Mouse (Mus musculus): Measurements from ENCODE around the gene Pmp22. TPM values are rescaled to one million over a fixed set of nuclear protein-coding genes. Genes with fewer than 3 reads are reported as not detected.

The Pmp22 gene
- 31.1 and 32.5 TPM in 2 replicates for polyA plus RNA-seq (2012; rRNA removed)

DNA sequence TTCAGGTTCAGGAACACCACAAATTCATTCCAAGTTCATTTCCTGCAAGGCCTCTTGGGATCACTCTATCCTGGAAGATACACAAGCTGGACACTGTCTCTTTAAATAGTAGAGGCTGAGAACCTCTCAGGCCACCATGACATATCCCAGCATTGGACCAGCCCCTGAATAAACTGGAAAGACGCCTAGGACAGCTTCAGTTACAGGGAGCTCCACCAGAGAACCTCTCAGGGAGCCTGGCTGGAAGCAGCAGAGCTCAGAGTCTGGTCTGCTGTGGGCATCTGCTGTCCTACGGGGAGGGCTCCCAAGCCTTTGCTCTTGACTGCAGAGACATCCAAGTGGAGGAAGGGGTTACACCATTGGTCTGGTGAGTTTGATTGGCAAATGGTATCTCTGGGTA is at the start of gene Pmp22:
Pmp22 (plus strand) TSS at position 199 of the 400 bp plus-strand sequence.
- H3K27me3 ChIP-seq (replicated peaks; ENCODE audit: control insufficient read depth, insufficient read depth, low read length): no peaks in the 10 kb centered on the region
- H3K4me1 ChIP-seq (ENCODE audit: control insufficient read depth, insufficient read depth, low read length): peaks cover 11% of the 10 kb centered on the region; the same call in 1 of the 2 replicates
- H3K27ac ChIP-seq (ENCODE audit: insufficient read depth, low read depth, low read length): no peak within 1 kb of the TSS
- TF ChIP-seq CTCF (conservative IDR thresholded peaks at IDR 0.05; ENCODE audit: insufficient read depth, insufficient read length, low read depth, low read length) (no peak), POLR2A (IDR thresholded peaks at IDR 0.05; ENCODE audit: low read depth, low read length) (no peak)
- 77% methylated on average over 2 of the region's 2 CpGs for WGBS
- no peaks in the 10 kb centered on the region for H3K36me3 ChIP-seq (ENCODE audit: control insufficient read depth, insufficient read depth, low read length)
- no peak for DNase-seq
- no peak within 1 kb of the TSS for H3K4me3 ChIP-seq (ENCODE audit: insufficient read depth, low read depth, low read length)

DNA sequence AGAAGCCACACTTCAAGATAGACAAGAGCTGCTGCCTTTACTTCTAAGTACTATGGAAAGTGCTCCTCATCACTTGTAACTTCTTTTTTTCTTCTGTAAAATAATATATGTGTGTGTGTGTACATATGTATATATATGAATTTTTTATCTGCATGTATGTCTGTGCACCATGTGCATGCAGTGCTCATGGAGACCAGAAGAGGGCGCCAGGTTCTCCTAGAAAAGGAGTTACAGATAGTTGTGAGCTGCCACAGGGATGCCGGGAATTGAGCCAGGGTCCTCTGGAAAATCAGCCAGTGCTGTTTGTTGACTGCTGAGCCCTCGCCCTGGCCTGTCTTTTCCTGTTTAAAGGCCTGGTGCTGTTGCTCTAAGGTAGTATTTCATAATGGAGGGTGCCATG is 44.2 kb upstream of the Pmp22 start:
- no peak for DNase-seq
- H3K4me1 ChIP-seq (ENCODE audit: control insufficient read depth, insufficient read depth, low read length): no peaks in the 10 kb centered on the region
- H3K27ac ChIP-seq (ENCODE audit: insufficient read depth, low read depth, low read length): no peak overlapping the region
- no peaks in the 10 kb centered on the region for H3K36me3 ChIP-seq (ENCODE audit: control insufficient read depth, insufficient read depth, low read length)
- no peak overlapping the region for H3K4me3 ChIP-seq (ENCODE audit: insufficient read depth, low read depth, low read length)
- TF ChIP-seq POLR2A (IDR thresholded peaks at IDR 0.05; ENCODE audit: low read depth, low read length) (no peak), CTCF (conservative IDR thresholded peaks at IDR 0.05; ENCODE audit: insufficient read depth, insufficient read length, low read depth, low read length) (no peak)
- no peaks in the 10 kb centered on the region for H3K27me3 ChIP-seq (replicated peaks; ENCODE audit: control insufficient read depth, insufficient read depth, low read length)
- 84% methylated on average over 3 of the region's 3 CpGs for WGBS

DNA sequence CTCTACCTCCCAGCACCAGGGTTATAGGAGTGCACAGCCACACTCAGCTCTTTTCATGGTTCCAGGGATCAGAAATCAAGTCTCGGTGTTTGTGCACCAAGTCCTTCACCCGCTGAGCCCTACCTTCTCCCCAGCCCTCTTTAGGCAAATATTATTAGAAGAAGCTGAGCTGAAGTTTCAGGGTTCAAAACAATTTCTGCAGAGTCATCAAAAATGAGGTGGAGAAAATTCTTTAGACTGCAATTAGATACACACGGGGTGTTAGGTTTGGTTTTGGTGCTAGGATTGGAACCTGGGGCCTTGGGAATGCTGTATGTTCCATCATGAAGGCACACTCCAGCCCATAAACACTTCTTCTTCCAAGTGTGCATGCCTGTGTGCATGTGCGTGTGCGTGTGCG is 40.1 kb upstream of the Pmp22 start:
- 82% methylated on average over 6 of the region's 6 CpGs for WGBS
- no peak overlapping the region for H3K4me3 ChIP-seq (ENCODE audit: insufficient read depth, low read depth, low read length)
- no peaks in the 10 kb centered on the region for H3K4me1 ChIP-seq (ENCODE audit: control insufficient read depth, insufficient read depth, low read length)
- no peak overlapping the region for H3K27ac ChIP-seq (ENCODE audit: insufficient read depth, low read depth, low read length)
- H3K36me3 ChIP-seq (ENCODE audit: control insufficient read depth, insufficient read depth, low read length): no peaks in the 10 kb centered on the region
- TF ChIP-seq POLR2A (IDR thresholded peaks at IDR 0.05; ENCODE audit: low read depth, low read length): no peak
- no peak for TF ChIP-seq CTCF (conservative IDR thresholded peaks at IDR 0.05; ENCODE audit: insufficient read depth, insufficient read length, low read depth, low read length)
- no peak for DNase-seq
- H3K27me3 ChIP-seq (replicated peaks; ENCODE audit: control insufficient read depth, insufficient read depth, low read length): no peaks in the 10 kb centered on the region

DNA sequence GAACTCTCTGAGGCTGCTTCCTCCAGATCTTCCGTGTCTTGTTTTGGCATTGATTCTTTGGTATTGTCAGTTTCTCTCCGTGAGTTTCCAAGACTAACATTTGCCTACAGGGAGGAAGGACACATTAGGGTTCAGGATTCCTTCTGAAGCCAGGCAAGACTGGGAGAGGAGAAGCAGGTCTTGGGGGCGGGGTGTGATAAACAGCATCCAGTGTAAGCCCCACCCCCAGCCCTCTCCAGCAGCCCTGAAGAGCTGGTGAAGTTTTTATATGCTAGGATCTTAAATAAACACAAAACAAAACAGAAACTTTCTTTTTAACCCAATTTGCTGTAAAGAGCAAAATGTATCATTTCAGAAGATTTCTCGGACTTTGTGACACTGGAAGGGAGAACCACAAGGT is 38.6 kb upstream of the Pmp22 start:
- no peak overlapping the region for H3K27ac ChIP-seq (ENCODE audit: insufficient read depth, low read depth, low read length)
- no peaks in the 10 kb centered on the region for H3K4me1 ChIP-seq (ENCODE audit: control insufficient read depth, insufficient read depth, low read length)
- DNase-seq: no peak
- TF ChIP-seq CTCF (conservative IDR thresholded peaks at IDR 0.05; ENCODE audit: insufficient read depth, insufficient read length, low read depth, low read length) (no peak), POLR2A (IDR thresholded peaks at IDR 0.05; ENCODE audit: low read depth, low read length) (no peak)
- no peaks in the 10 kb centered on the region for H3K36me3 ChIP-seq (ENCODE audit: control insufficient read depth, insufficient read depth, low read length)
- no peaks in the 10 kb centered on the region for H3K27me3 ChIP-seq (replicated peaks; ENCODE audit: control insufficient read depth, insufficient read depth, low read length)
- no peak overlapping the region for H3K4me3 ChIP-seq (ENCODE audit: insufficient read depth, low read depth, low read length)
- WGBS: 47% methylated on average over 4 of the region's 4 CpGs

DNA sequence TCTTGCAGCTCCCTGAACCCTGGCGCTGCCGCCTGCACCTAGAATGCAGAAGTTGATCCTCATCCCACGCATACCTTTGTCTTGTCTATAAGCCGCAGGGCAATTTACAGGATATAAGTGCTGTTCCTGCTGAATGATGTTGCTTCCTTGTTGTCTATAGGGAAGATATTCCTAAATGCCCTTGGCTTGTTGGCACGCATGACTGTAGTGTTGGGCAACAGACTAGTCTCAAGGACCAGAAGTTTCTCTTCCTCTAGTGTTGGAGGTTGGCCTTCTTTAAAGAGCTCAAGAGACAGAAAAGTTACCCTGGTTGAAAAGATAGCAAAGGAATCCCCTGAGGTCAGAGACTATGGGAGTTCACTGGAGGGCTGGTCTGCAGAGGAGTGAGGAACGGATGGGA is 37.8 kb upstream of the Pmp22 start:
- Histone ChIP-seq H3K27me3 (replicated peaks; ENCODE audit: control insufficient read depth, insufficient read depth, low read length) (no peaks in the 10 kb centered on the region), H3K27ac (ENCODE audit: insufficient read depth, low read depth, low read length) (no peak overlapping the region), H3K36me3 (ENCODE audit: control insufficient read depth, insufficient read depth, low read length) (no peaks in the 10 kb centered on the region), H3K4me1 (ENCODE audit: control insufficient read depth, insufficient read depth, low read length) (no peaks in the 10 kb centered on the region), H3K4me3 (ENCODE audit: insufficient read depth, low read depth, low read length) (no peak overlapping the region)
- no peak for DNase-seq
- WGBS: 89% methylated on average over 6 of the region's 6 CpGs
- TF ChIP-seq POLR2A (IDR thresholded peaks at IDR 0.05; ENCODE audit: low read depth, low read length) (no peak), CTCF (conservative IDR thresholded peaks at IDR 0.05; ENCODE audit: insufficient read depth, insufficient read length, low read depth, low read length) (no peak)

DNA sequence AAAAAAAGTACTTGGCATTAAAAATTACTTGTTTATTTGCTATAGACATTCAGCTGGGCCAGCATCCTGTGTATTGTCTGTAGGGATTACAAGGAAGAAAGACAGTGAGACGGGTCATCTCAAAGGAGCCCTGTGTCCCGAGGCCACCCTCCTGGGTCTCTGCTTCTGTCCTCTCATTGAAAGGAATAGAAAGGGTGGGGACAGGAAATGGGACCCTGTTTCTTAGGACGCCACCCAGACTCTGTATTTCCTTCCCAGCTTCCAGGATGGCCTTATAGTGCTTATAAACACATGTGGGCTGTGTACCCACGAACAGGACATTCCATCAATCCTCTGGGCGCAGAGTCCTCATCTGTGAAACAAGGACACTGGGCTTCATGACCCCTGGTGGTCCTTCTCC is 36.5 kb upstream of the Pmp22 start:
- H3K27me3 ChIP-seq (replicated peaks; ENCODE audit: control insufficient read depth, insufficient read depth, low read length): no peaks in the 10 kb centered on the region
- no peak for DNase-seq
- 63% methylated on average over 5 of the region's 5 CpGs for WGBS
- TF ChIP-seq CTCF (conservative IDR thresholded peaks at IDR 0.05; ENCODE audit: insufficient read depth, insufficient read length, low read depth, low read length) (no peak), POLR2A (IDR thresholded peaks at IDR 0.05; ENCODE audit: low read depth, low read length) (no peak)
- no peaks in the 10 kb centered on the region for H3K4me1 ChIP-seq (ENCODE audit: control insufficient read depth, insufficient read depth, low read length)
- no peak overlapping the region for H3K4me3 ChIP-seq (ENCODE audit: insufficient read depth, low read depth, low read length)
- no peak overlapping the region for H3K27ac ChIP-seq (ENCODE audit: insufficient read depth, low read depth, low read length)
- no peaks in the 10 kb centered on the region for H3K36me3 ChIP-seq (ENCODE audit: control insufficient read depth, insufficient read depth, low read length)

DNA sequence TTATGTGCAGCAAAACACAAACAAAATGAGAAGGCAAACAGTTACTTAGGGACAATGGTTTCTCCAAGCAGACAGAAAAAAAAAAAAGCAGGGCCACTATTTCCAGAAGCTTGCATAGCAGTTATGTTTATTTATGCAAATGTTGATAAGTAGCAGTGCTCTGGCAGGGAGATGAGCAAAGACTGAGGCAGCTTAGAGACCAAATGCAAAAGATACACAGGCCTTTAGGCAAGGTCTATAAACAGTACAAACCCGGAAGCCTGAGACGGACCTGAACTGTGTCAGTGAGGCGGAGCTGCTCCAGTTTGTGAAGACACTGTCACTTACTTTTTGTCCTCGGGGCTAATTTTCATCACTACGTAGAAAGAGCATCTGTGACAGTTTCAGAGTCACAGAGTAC is 35.2 kb upstream of the Pmp22 start:
- no peak for DNase-seq
- Histone ChIP-seq H3K27me3 (replicated peaks; ENCODE audit: control insufficient read depth, insufficient read depth, low read length) (no peaks in the 10 kb centered on the region), H3K36me3 (ENCODE audit: control insufficient read depth, insufficient read depth, low read length) (no peaks in the 10 kb centered on the region), H3K4me3 (ENCODE audit: insufficient read depth, low read depth, low read length) (no peak overlapping the region), H3K27ac (ENCODE audit: insufficient read depth, low read depth, low read length) (no peak overlapping the region), H3K4me1 (ENCODE audit: control insufficient read depth, insufficient read depth, low read length) (no peaks in the 10 kb centered on the region)
- TF ChIP-seq CTCF (conservative IDR thresholded peaks at IDR 0.05; ENCODE audit: insufficient read depth, insufficient read length, low read depth, low read length) (no peak), POLR2A (IDR thresholded peaks at IDR 0.05; ENCODE audit: low read depth, low read length) (no peak)
- 81% methylated on average over 5 of the region's 5 CpGs for WGBS

DNA sequence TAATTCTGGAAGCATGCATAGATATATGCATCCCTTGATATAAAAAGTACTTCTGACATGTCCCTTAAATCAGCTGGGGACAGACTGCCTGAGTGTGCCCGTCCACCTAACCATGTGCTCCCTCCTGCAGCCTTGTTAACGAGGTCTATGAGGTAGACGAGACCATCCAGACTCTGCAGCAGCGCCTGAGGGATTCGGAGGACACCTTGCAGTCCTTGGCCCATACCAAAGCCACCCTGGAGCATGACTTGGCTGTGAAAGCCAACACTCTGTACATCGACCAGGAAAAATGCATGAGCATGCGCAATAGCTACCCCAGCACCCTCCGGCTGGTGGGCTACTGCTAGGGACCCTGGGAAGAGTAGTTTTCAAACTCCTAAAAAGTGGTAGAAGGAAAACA is 34.3 kb upstream of the Pmp22 start:
- 87% methylated on average over 8 of the region's 8 CpGs for whole genome bisulfite sequencing
- H3K27ac ChIP-seq (ENCODE audit: insufficient read depth, low read depth, low read length): no peak overlapping the region
- no peaks in the 10 kb centered on the region for H3K4me1 ChIP-seq (ENCODE audit: control insufficient read depth, insufficient read depth, low read length)
- H3K27me3 ChIP-seq (replicated peaks; ENCODE audit: control insufficient read depth, insufficient read depth, low read length): no peaks in the 10 kb centered on the region
- H3K4me3 ChIP-seq (ENCODE audit: insufficient read depth, low read depth, low read length): no peak overlapping the region
- no peaks in the 10 kb centered on the region for H3K36me3 ChIP-seq (ENCODE audit: control insufficient read depth, insufficient read depth, low read length)
- no peak for TF ChIP-seq CTCF (conservative IDR thresholded peaks at IDR 0.05; ENCODE audit: insufficient read depth, insufficient read length, low read depth, low read length)
- no peak for TF ChIP-seq POLR2A (IDR thresholded peaks at IDR 0.05; ENCODE audit: low read depth, low read length)
- no peak for DNase-seq

Measured in kidney, adult 2 months (tissue).